Comparison of ENCODE assay signal across 7 mouse cellular contexts in the genomic region with DNA sequence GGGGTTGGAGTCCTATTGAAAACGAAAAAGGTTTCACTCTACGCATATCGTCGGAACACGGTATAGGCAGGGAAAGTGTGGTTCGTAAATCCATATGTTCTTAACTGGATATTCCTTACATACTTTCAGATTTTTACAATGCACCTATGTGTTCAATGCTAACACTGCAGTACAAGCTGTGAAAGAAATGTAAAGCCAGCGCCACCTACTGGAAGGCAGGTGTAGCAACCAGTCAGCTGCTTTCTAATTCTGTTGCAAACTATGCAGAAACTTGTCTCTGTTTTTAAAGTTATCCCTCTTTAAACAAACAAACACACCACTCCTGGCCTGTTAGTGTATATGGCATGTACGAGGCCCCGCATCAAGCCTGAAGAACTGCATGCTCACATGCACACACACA. TPM values are rescaled to one million over a fixed set of nuclear protein-coding genes. Genes with fewer than 3 reads are reported as not detected.
DNase-seq lines count a peak whose midpoint lies in the region; ATAC-seq and TF ChIP-seq lines count a peak whose summit lies in the region.

No protein-coding gene starts in this region.

- no peak overlapping the region for H3K4me2 ChIP-seq in forebrain, embryonic 14.5 days (ENCODE audit: low read length)
- H3K4me2 ChIP-seq in limb, embryonic 11.5 days (ENCODE audit: low read depth, severe bottlenecking) = no peak overlapping the region

- WGBS in bone marrow, adult 2 months = 30% methylated on average over 9 of the region's 9 CpGs
- WGBS in forebrain, embryonic 14.5 days = 12% methylated on average over 9 of the region's 9 CpGs
- WGBS in limb, embryonic 11.5 days = 19% methylated on average over 9 of the region's 9 CpGs

- H3K36me3 ChIP-seq in forebrain, embryonic 14.5 days (ENCODE audit: control insufficient read depth, insufficient read depth, low read length) = no peaks in the 10 kb centered on the region
- no peaks in the 10 kb centered on the region; the same call in 1 of the 2 replicates for H3K36me3 ChIP-seq in limb, embryonic 11.5 days (ENCODE audit: control insufficient read depth, insufficient read depth, low read length)

- H3K27me3 ChIP-seq in forebrain, embryonic 14.5 days (replicated peaks; ENCODE audit: control insufficient read depth, insufficient read depth, low read length) = no peaks in the 10 kb centered on the region
- H3K27me3 ChIP-seq in limb, embryonic 11.5 days (ENCODE audit: control insufficient read depth, insufficient read depth, low read length) = no peaks in the 10 kb centered on the region

- H3K4me1 ChIP-seq in bone marrow, adult 2 months (ENCODE audit: control insufficient read depth, insufficient read depth, low read length) = no peaks in the 10 kb centered on the region
- no peaks in the 10 kb centered on the region for H3K4me1 ChIP-seq in forebrain, embryonic 14.5 days (ENCODE audit: control insufficient read depth, insufficient read depth, low read length)
- peaks cover 10% of the 10 kb centered on the region; the same call in 1 of the 2 replicates for H3K4me1 ChIP-seq in limb, embryonic 11.5 days (ENCODE audit: control insufficient read depth, insufficient read depth, low read length)

- DNase-seq in urinary bladder, postnatal 36 days (ENCODE audit: low spot score in 2 of 2) = peak; percentile 28 to 51
- DNase-seq in urinary bladder, adult 2 months (ENCODE audit: low spot score) = no peak
- peak; percentile 88 for DNase-seq in forebrain, embryonic 14.5 days (ENCODE audit: low spot score)
- DNase-seq in kidney, adult 9 months = peak; percentile 69
- DNase-seq in limb, embryonic 11.5 days (ENCODE audit: low spot score) = peak; percentile 84

- peak; percentile 60 for TF ChIP-seq CTCF in bone marrow, adult 2 months (IDR thresholded peaks at IDR 0.05; ENCODE audit: control insufficient read depth, insufficient read depth, low read length)

- H3K9ac ChIP-seq in forebrain, embryonic 14.5 days (ENCODE audit: low read length) = no peak overlapping the region
- H3K9ac ChIP-seq in limb, embryonic 11.5 days (ENCODE audit: low read length) = no peak overlapping the region

- peak; percentile 72 for ATAC-seq in forebrain, embryonic 14.5 days
- no peak for ATAC-seq in limb, embryonic 11.5 days (ENCODE audit: insufficient number of reproducible peaks, low FRiP score, low TSS enrichment, low read depth)
- peak; percentile 92 for ATAC-seq in neutrophil, adult 5-6 weeks (ENCODE audit: extremely low read depth, insufficient number of reproducible peaks, low FRiP score, poor library complexity, severe bottlenecking)

- H3K27ac ChIP-seq in bone marrow, adult 2 months (ENCODE audit: control insufficient read depth, insufficient read depth, low read depth, low read length, poor library complexity) = no peak overlapping the region
- H3K27ac ChIP-seq in forebrain, embryonic 14.5 days (ENCODE audit: low read depth, low read length) = no peak overlapping the region
- 0 out of 2 replicates have a peak overlapping the region, but pooled peaks have one; percentile 2 for H3K27ac ChIP-seq in limb, embryonic 11.5 days (replicated peaks; ENCODE audit: low read depth, low read length)

- H3K9me3 ChIP-seq in forebrain, embryonic 14.5 days (replicated peaks; ENCODE audit: control insufficient read depth, low read length) = no peaks in the 10 kb centered on the region
- H3K9me3 ChIP-seq in limb, embryonic 11.5 days (ENCODE audit: control insufficient read depth, low read length) = no peaks in the 10 kb centered on the region

- no peak overlapping the region for H3K4me3 ChIP-seq in bone marrow, adult 2 months (replicated peaks; ENCODE audit: control insufficient read depth, low read depth, low read length)
- no peak overlapping the region for H3K4me3 ChIP-seq in forebrain, embryonic 14.5 days (ENCODE audit: low read depth, low read length)
- H3K4me3 ChIP-seq in limb, embryonic 11.5 days (ENCODE audit: low read depth, low read length) = no peak overlapping the region

- TF ChIP-seq POLR2A in bone marrow, adult 2 months (IDR thresholded peaks at IDR 0.05; ENCODE audit: borderline replicate concordance, control insufficient read depth, low read depth, low read length) = no peak

RNA-seq across cellular contexts. Expression of a gene that starts 34.5 kb away (rescaled TPM):
- 142 and 145 TPM in 2 replicates for polyA plus RNA-seq in urinary bladder, adult 2 months (2012; rRNA removed)
- 1.8 and 3.7 TPM in 2 replicates for polyA plus RNA-seq in bone marrow, adult 2 months (2011; ENCODE audit: insufficient read depth, insufficient read length, low replicate concordance, missing spikeins)
- polyA plus RNA-seq in forebrain, embryonic 14.5 days (2014; fragmentation: Nextera tagmentation; extraction: Ambion mirVana) = 0.87 and 1.4 TPM in 2 replicates
- polyA plus RNA-seq in limb, embryonic 11.5 days (2014; fragmentation: Nextera tagmentation; extraction: Ambion mirVana) = 7.5 and 7.8 TPM in 2 replicates
- total RNA-seq in neutrophil, adult 5-6 weeks (2017) = not detected in 2 replicates

Comparison
In these comparisons a context has a peak if more than half of its experiments do, and no peak if none do; other contexts are left out.
1. RNA of a gene that starts 34.5 kb away (polyA plus RNA-seq): 142 to 145 TPM in urinary bladder, adult 2 months; 7.5 to 7.8 TPM in limb, embryonic 11.5 days, 1.8 to 3.7 TPM in bone marrow, adult 2 months and 0.87 to 1.4 TPM in forebrain, embryonic 14.5 days; every median in the first group is over 10 times any median in the second.